ENCODE assay signal across 9 mouse cellular contexts in genomic region chr3:36474938-36475483, GRCm38 (mm10). TPM values are rescaled to one million over a fixed set of nuclear protein-coding genes. Genes with fewer than 3 reads are reported as not detected.
DNase-seq lines count a peak whose midpoint lies in the region; ATAC-seq and TF ChIP-seq lines count a peak whose summit lies in the region.
"Had no signal": no experiment of that assay in that cellular context is flagged by ENCODE, and none has a peak within 500 bp of the region (broad histone marks: within the 10 kb centered on the region; RNA-seq: fewer than 3 reads in every experiment).

No protein-coding gene starts in this region.

- no peaks in the 10 kb centered on the region for H3K9me3 ChIP-seq in hindbrain, embryonic 14.5 days (ENCODE audit: control insufficient read depth, low read length)
- no peaks in the 10 kb centered on the region for H3K9me3 ChIP-seq in stomach, embryonic 14.5 days (ENCODE audit: control insufficient read depth, low read depth, low read length)

- H3K4me2 ChIP-seq in hindbrain, embryonic 14.5 days (replicated peaks) = peak overlapping the region; percentile 92
- peak overlapping the region; percentile 61 for H3K4me2 ChIP-seq in stomach, embryonic 14.5 days (replicated peaks; ENCODE audit: low read depth, low read length)

- TF ChIP-seq CTCF in cerebellum, adult 2 months (IDR thresholded peaks at IDR 0.05; ENCODE audit: borderline replicate concordance, insufficient read depth, low read depth, low read length) = no peak
- TF ChIP-seq CTCF in bone marrow macrophage, adult 2 months (IDR thresholded peaks at IDR 0.05; ENCODE audit: low read depth, low read length) = no peak
- TF ChIP-seq CTCF in left cerebral cortex, adult 2 months (IDR thresholded peaks at IDR 0.05) = no peak

- H3K4me1 ChIP-seq in cerebellum, adult 2 months (ENCODE audit: control insufficient read depth, insufficient read depth, low read length) = no peaks in the 10 kb centered on the region
- H3K4me1 ChIP-seq in bone marrow macrophage, adult 2 months (ENCODE audit: control insufficient read depth, insufficient read depth, low read length) = peaks cover 32% of the 10 kb centered on the region
- H3K4me1 ChIP-seq in hindbrain, embryonic 14.5 days (replicated peaks; ENCODE audit: control insufficient read depth, insufficient read depth, low read length) = peaks cover 7% of the 10 kb centered on the region; the same call in 1 of the 2 replicates
- H3K4me1 ChIP-seq in stomach, embryonic 14.5 days (ENCODE audit: control insufficient read depth, insufficient read depth, low read length) = peaks cover 5% of the 10 kb centered on the region; the same call in 1 of the 2 replicates

- peak overlapping the region; percentile 78 for H3K4me3 ChIP-seq in cerebellum, adult 2 months (replicated peaks; ENCODE audit: insufficient read depth, low read depth, low read length)
- peak overlapping the region; percentile 94 for H3K4me3 ChIP-seq in bone marrow macrophage, adult 2 months (ENCODE audit: insufficient read depth, low read length)
- H3K4me3 ChIP-seq in hindbrain, embryonic 14.5 days (replicated peaks; ENCODE audit: low read length) = peak overlapping the region; percentile 60
- H3K4me3 ChIP-seq in left cerebral cortex, adult 2 months = peak overlapping the region; percentile 92
- H3K4me3 ChIP-seq in stomach, embryonic 14.5 days (ENCODE audit: low read depth, low read length) = peak overlapping the region; percentile 49

- no peaks in the 10 kb centered on the region for H3K36me3 ChIP-seq in hindbrain, embryonic 14.5 days (replicated peaks; ENCODE audit: control insufficient read depth, insufficient read depth)
- no peaks in the 10 kb centered on the region for H3K36me3 ChIP-seq in stomach, embryonic 14.5 days (ENCODE audit: control insufficient read depth, insufficient read depth, low read length)

- peak overlapping the region; percentile 24; the same call in 1 of the 2 replicates for H3K27ac ChIP-seq in cerebellum, adult 2 months (ENCODE audit: insufficient read depth, low read length)
- peak overlapping the region; percentile 98 for H3K27ac ChIP-seq in bone marrow macrophage, adult 2 months (ENCODE audit: insufficient read depth, low read depth, low read length)
- H3K27ac ChIP-seq in hindbrain, embryonic 14.5 days = no peak overlapping the region
- peak overlapping the region; percentile 96 for H3K27ac ChIP-seq in left cerebral cortex, adult 2 months
- peak overlapping the region; percentile 69 for H3K27ac ChIP-seq in stomach, embryonic 14.5 days (ENCODE audit: low read length)

- intact Hi-C loops in left cerebral cortex, adult 2 months (cut with DNase I) = loop anchor here (2.0 kb wide), 2 partner anchors 20 to 42 kb away; no protein-coding TSS in a partner anchor

- peak; percentile 29; the same call in 1 of the 2 replicates for ATAC-seq in hindbrain, embryonic 14.5 days (ENCODE audit: low FRiP score)
- ATAC-seq in megakaryocyte, adult 5-6 weeks (ENCODE audit: poor library complexity, severe bottlenecking) = peak; percentile 41
- ATAC-seq in stomach, embryonic 14.5 days (ENCODE audit: insufficient number of reproducible peaks, insufficient read depth, low FRiP score, low read depth) = no peak

- TF ChIP-seq POLR2A in cerebellum, adult 2 months (IDR thresholded peaks at IDR 0.05; ENCODE audit: borderline replicate concordance, insufficient read depth, low read length) = no peak
- TF ChIP-seq POLR2A in bone marrow macrophage, adult 2 months (IDR thresholded peaks at IDR 0.05; ENCODE audit: borderline replicate concordance, low read depth, low read length) = no peak

- H3K9ac ChIP-seq in hindbrain, embryonic 14.5 days = peak overlapping the region; percentile 58
- peak overlapping the region; percentile 44 for H3K9ac ChIP-seq in stomach, embryonic 14.5 days (replicated peaks; ENCODE audit: low read depth, low read length)

- 2% methylated on average over 24 of the region's 24 CpGs for WGBS in cerebellum, adult 2 months
- WGBS in hindbrain, embryonic 14.5 days = 3% methylated on average over 24 of the region's 24 CpGs
- WGBS in stomach, embryonic 14.5 days = under 1% methylated on average over 24 of the region's 24 CpGs

- no peaks in the 10 kb centered on the region for H3K27me3 ChIP-seq in cerebellum, adult 2 months (ENCODE audit: control insufficient read depth, insufficient read depth, low read length)
- H3K27me3 ChIP-seq in hindbrain, embryonic 14.5 days (ENCODE audit: control insufficient read depth, insufficient read depth, low read length) = peaks cover 5% of the 10 kb centered on the region; the same call in 1 of the 2 replicates
- no peaks in the 10 kb centered on the region for H3K27me3 ChIP-seq in stomach, embryonic 14.5 days (ENCODE audit: control insufficient read depth, insufficient read depth, low read length)

- peak in 1 of 2 experiments; percentile 46 for DNase-seq in cerebellum, adult 2 months
- DNase-seq in cerebellum, postnatal 4 days (ENCODE audit: low spot score in 2 of 2) = no peak
- DNase-seq in frontal cortex, postnatal 36 days (ENCODE audit: low spot score in 2 of 2) = peak; percentile 63 to 64
- DNase-seq in hindbrain, embryonic 14.5 days (ENCODE audit: low spot score) = no peak
- DNase-seq in left cerebral cortex, adult 2 months (ENCODE audit: extremely low spot score in 1 of 2, low spot score in 2 of 2) = peak; percentile 54 to 61

RNA-seq across cellular contexts. Expression of gene Anxa5, which starts 0.7 kb away (rescaled TPM):
- 161 and 177 TPM in 2 replicates for polyA plus RNA-seq in cerebellum, adult 2 months (2012; rRNA removed)
- polyA plus RNA-seq in bone marrow macrophage, adult 2 months (2012; ENCODE audit: insufficient read depth, insufficient read length, missing spikeins) = 833 and 897 TPM in 2 replicates
- polyA plus RNA-seq in hindbrain, embryonic 14.5 days (2014; fragmentation: Nextera tagmentation; extraction: Ambion mirVana) = 64.9 and 75.8 TPM in 2 replicates
- total RNA-seq in left cerebral cortex, adult 2 months (2021) = 10 to 100 TPM; 69.0 to 71.9 TPM
- total RNA-seq in megakaryocyte, adult 5-6 weeks (2015) = 570 and 686 TPM in 2 replicates
- 409 and 433 TPM in 2 replicates for total RNA-seq in megakaryocyte, adult 5-6 weeks (2017)
- 315 and 335 TPM in 2 replicates for polyA plus RNA-seq in stomach, embryonic 14.5 days (2014; fragmentation: Nextera tagmentation; extraction: Ambion mirVana)

RNA-seq across cellular contexts. Expression of gene 1810062G17Rik, which starts 0.7 kb away (rescaled TPM):
- 0.28 and 0.40 TPM in 2 replicates for polyA plus RNA-seq in cerebellum, adult 2 months (2012; rRNA removed)
- polyA plus RNA-seq in bone marrow macrophage, adult 2 months (2012; ENCODE audit: insufficient read depth, insufficient read length, missing spikeins) = not detected in 2 replicates
- polyA plus RNA-seq in hindbrain, embryonic 14.5 days (2014; fragmentation: Nextera tagmentation; extraction: Ambion mirVana) = 0.21 and 0.23 TPM in 2 replicates
- not detected for total RNA-seq in left cerebral cortex, adult 2 months (2021)
- total RNA-seq in megakaryocyte, adult 5-6 weeks (2015) = 0.25 and 0.36 TPM in 2 replicates
- 0.53 TPM in 1 of 2 replicates, not detected in the other for total RNA-seq in megakaryocyte, adult 5-6 weeks (2017)
- 2.0 and 2.1 TPM in 2 replicates for polyA plus RNA-seq in stomach, embryonic 14.5 days (2014; fragmentation: Nextera tagmentation; extraction: Ambion mirVana)
- total RNA-seq: layer of hippocampus, postnatal 25 days had no signal

RNA-seq across cellular contexts. Expression of gene Gm11549, which starts 46.6 kb away (rescaled TPM):
- polyA plus RNA-seq in cerebellum, adult 2 months (2012; rRNA removed) = 0.10 TPM in 2 replicates
- polyA plus RNA-seq in bone marrow macrophage, adult 2 months (2012; ENCODE audit: insufficient read depth, insufficient read length, missing spikeins) = not detected in 2 replicates
- polyA plus RNA-seq in hindbrain, embryonic 14.5 days (2014; fragmentation: Nextera tagmentation; extraction: Ambion mirVana) = 0.20 and 0.35 TPM in 2 replicates
- total RNA-seq in left cerebral cortex, adult 2 months (2021) = 10 to 100 TPM; 35.7 to 44.6 TPM
- total RNA-seq in megakaryocyte, adult 5-6 weeks (2015) = not detected in 2 replicates
- total RNA-seq in megakaryocyte, adult 5-6 weeks (2017) = not detected in 2 replicates
- 0.28 and 0.30 TPM in 2 replicates for polyA plus RNA-seq in stomach, embryonic 14.5 days (2014; fragmentation: Nextera tagmentation; extraction: Ambion mirVana)

Comparison
In these comparisons a context has a peak if more than half of its experiments do, and no peak if none do; other contexts are left out.
1. DNase-seq: peak in frontal cortex, postnatal 36 days (2 of 2) and left cerebral cortex, adult 2 months (2 of 2); none in cerebellum, postnatal 4 days (0 of 2) and hindbrain, embryonic 14.5 days (single experiment).
2. Peak in every context shown above with its lines, with median percentiles within 50 percentile points of each other: H3K4me3 ChIP-seq.